Mouse (Mus musculus) E14TG2a.4 (cell line): ENCODE measurements around the gene Gosr1.

Experiments
- CTCF ChIP-seq: conservative IDR thresholded peaks from 2 replicates; pipeline ENCODE4 v1.5.1; 2014; ENCODE audit warnings: low read length
- NANOG ChIP-seq: IDR thresholded peaks from 2 replicates; pipeline ENCODE4 v1.6.1; 2014; ENCODE audit warnings: borderline replicate concordance, low read length, mixed read lengths
- POU5F1 ChIP-seq: IDR thresholded peaks from 2 replicates; pipeline ENCODE4 v1.6.1; 2014; ENCODE audit warnings: low read length, borderline replicate concordance

DNA sequence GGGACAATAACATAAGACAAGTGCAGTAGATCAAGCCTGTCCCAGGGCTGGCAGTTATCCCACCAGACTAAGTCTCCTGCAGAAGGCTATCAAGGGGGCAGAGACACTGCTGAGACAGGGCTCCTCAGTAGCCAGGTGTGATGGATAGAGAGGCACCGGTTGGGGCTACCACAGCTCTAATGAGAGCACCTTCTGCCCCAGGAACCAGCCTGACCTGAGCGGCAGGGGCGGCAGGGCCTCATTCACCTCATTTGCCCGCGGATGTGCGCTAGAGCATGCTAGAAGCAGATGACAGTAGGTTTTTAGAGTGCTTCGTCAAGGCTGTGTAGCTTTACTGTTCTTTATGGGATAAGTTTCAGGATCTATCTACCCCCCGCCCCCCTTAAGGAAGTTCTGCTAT lies 39.5 kb downstream of the Gosr1 start:
- TF ChIP-seq CTCF (no peak), NANOG (no peak), POU5F1 (no peak)
